Mouse (Mus musculus) layer of hippocampus, adult 2 months (tissue): ENCODE data around the gene Ifnlr1. TPM values are rescaled to one million over a fixed set of nuclear protein-coding genes. Genes with fewer than 3 reads are reported as not detected.
"Not testable (repeated sequence)": the region's sequence is repeated elsewhere in the genome, so short reads cannot be mapped to it uniquely, and the experiment has no call there.

Source experiments
- DNase-seq, 2 experiments: peaks; one replicate each; pipeline ENCODE4 v3.0.0; 2022; ENCODE audit warnings: low spot score in 2 of 2
- H3K27ac ChIP-seq: fragments of 200-600 bp; 2 replicates; pipeline ENCODE4 v1.8.1; 2022
- H3K4me3 ChIP-seq: fragments of 200-600 bp; 2 replicates; pipeline ENCODE4 v1.8.1; 2022; ENCODE audit warnings: mild to moderate bottlenecking
- CTCF ChIP-seq: fragments of 200-600 bp; conservative IDR thresholded peaks from 2 replicates; pipeline ENCODE4 v1.8.1; 2022; ENCODE audit warnings: antibody characterized with exemption, mild to moderate bottlenecking, moderate library complexity
- total RNA-seq, 2 experiments: library from RNA; stranded (reverse); gene quantifications; 2 replicates each; pipeline ENCODE4 v1.2.3; 2021

Gene Ifnlr1
- total RNA-seq, 2 experiments from 2014 or later: 0.10 to 0.27 TPM

- no peak for TF ChIP-seq CTCF
- no peak for DNase-seq
- Histone ChIP-seq H3K27ac (no peak overlapping the region), H3K4me3 (no peak overlapping the region)
Measured at GRCm38 (mm10) chr4:135703497-135703896, 17.4 kb downstream of the Ifnlr1 start.

GRCm38 (mm10) chr4:135704016-135704415, 17.9 kb downstream of the Ifnlr1 start:
- TF ChIP-seq CTCF: no peak
- no peak overlapping the region for H3K27ac ChIP-seq
- H3K4me3 ChIP-seq: no peak overlapping the region
- no peak for DNase-seq

- DNase-seq: no peak
- no peak for TF ChIP-seq CTCF
- no peak overlapping the region for H3K4me3 ChIP-seq
Measured at GRCm38 (mm10) chr4:135706045-135706444, 20.0 kb downstream of the Ifnlr1 start.

GRCm38 (mm10) chr4:135709072-135709564, 23.0 kb downstream of the Ifnlr1 start:
- peak; percentile 47 to 81 for DNase-seq
- TF ChIP-seq CTCF: peak; percentile 90
- peak overlapping the region; percentile 35; the same call in 1 of the 2 replicates for H3K4me3 ChIP-seq
- no peak overlapping the region for H3K27ac ChIP-seq

More at GRCm38 (mm10) chr4:135706045-135706444, 20.0 kb downstream of the Ifnlr1 start:
- H3K27ac ChIP-seq: no peak overlapping the region

- Histone ChIP-seq H3K4me3 (no peak overlapping the region), H3K27ac (no peak overlapping the region)
- TF ChIP-seq CTCF: no peak
- no peak for DNase-seq
Measured at GRCm38 (mm10) chr4:135709621-135710020, 23.5 kb downstream of the Ifnlr1 start.

GRCm38 (mm10) chr4:135710392-135710791, 24.3 kb downstream of the Ifnlr1 start:
- Histone ChIP-seq H3K27ac (no peak overlapping the region), H3K4me3 (no peak overlapping the region)
- no peak for TF ChIP-seq CTCF
- DNase-seq: no peak

GRCm38 (mm10) chr4:135714776-135715175, 28.7 kb downstream of the Ifnlr1 start:
- Histone ChIP-seq H3K27ac (no peak overlapping the region), H3K4me3 (no peak overlapping the region)
- DNase-seq: peak in 1 of 2 experiments; percentile 48
- no peak for TF ChIP-seq CTCF

GRCm38 (mm10) chr4:135716438-135716837, 30.4 kb downstream of the Ifnlr1 start:
- H3K4me3 ChIP-seq, DNase-seq, H3K27ac ChIP-seq: not testable (repeated sequence)

- no peak for DNase-seq
- H3K4me3 ChIP-seq: no peak overlapping the region
- H3K27ac ChIP-seq: no peak overlapping the region
- peak; percentile 56 for TF ChIP-seq CTCF
Measured at GRCm38 (mm10) chr4:135722540-135723290, 36.6 kb downstream of the Ifnlr1 start.

- no peak overlapping the region for H3K4me3 ChIP-seq
- no peak for TF ChIP-seq CTCF
- no peak overlapping the region for H3K27ac ChIP-seq
- DNase-seq: no peak
Measured at GRCm38 (mm10) chr4:135726416-135726815, 40.3 kb downstream of the Ifnlr1 start.

GRCm38 (mm10) chr4:135727817-135728216, 41.7 kb downstream of the Ifnlr1 start, which contains the start of gene Il22ra1:
TSS of gene Il22ra1 (plus strand) at chr4:135728172.
- no peak for DNase-seq
- no peak for TF ChIP-seq CTCF
- Histone ChIP-seq H3K27ac (no peak within 1 kb of the TSS), H3K4me3 (no peak within 1 kb of the TSS)

GRCm38 (mm10) chr4:135730204-135730603, 44.1 kb downstream of the Ifnlr1 start:
- DNase-seq: peak in 1 of 2 experiments; percentile 42
- TF ChIP-seq CTCF: no peak
- H3K4me3 ChIP-seq: no peak overlapping the region

GRCm38 (mm10) chr4:135730951-135731350, 44.9 kb downstream of the Ifnlr1 start:
- DNase-seq: no peak
- no peak for TF ChIP-seq CTCF
- no peak overlapping the region for H3K27ac ChIP-seq
- no peak overlapping the region for H3K4me3 ChIP-seq

More at GRCm38 (mm10) chr4:135730204-135730603, 44.1 kb downstream of the Ifnlr1 start:
- no peak overlapping the region for H3K27ac ChIP-seq

GRCm38 (mm10) chr4:135733901-135734300, 47.8 kb downstream of the Ifnlr1 start:
- peak; percentile 36 to 58 for DNase-seq
- no peak overlapping the region for H3K27ac ChIP-seq
- TF ChIP-seq CTCF: peak; percentile 56
- no peak overlapping the region for H3K4me3 ChIP-seq
